Mouse (Mus musculus) lung, embryonic 15.5 days (tissue): ENCODE measurements around the gene AU041133. TPM values are rescaled to one million over a fixed set of nuclear protein-coding genes. Genes with fewer than 3 reads are reported as not detected.
"Not testable (repeated sequence)": the region's sequence is repeated elsewhere in the genome, so short reads cannot be mapped to it uniquely, and the experiment has no call there.

Experiments used
- ATAC-seq: fragments of 200-750 bp; cut with Nextera tagmentation; 2 replicates; pipeline ENCODE4 v1.8.0; 2017; ENCODE audit warnings: moderate number of reproducible peaks, borderline replicate concordance; ENCODE audit not compliant: low FRiP score, low TSS enrichment; ENCODE audit errors: extremely low read depth
- H3K27ac ChIP-seq: fragments of 300-500 bp; sonication (generic); 2 replicates; pipeline ENCODE4 v1.5.1; 2015; ENCODE audit warnings: moderate library complexity, mild to moderate bottlenecking, inconsistent platforms
- H3K27me3 ChIP-seq: fragments of 300-500 bp; sonication (generic); 2 replicates; pipeline ENCODE4 v1.6.1; 2015; ENCODE audit warnings: inconsistent platforms
- H3K36me3 ChIP-seq: fragments of 300-500 bp; sonication (generic); 2 replicates; pipeline ENCODE4 v1.6.1; 2015; ENCODE audit warnings: inconsistent platforms
- H3K4me1 ChIP-seq: fragments of 300-500 bp; sonication (generic); 2 replicates; pipeline ENCODE4 v1.6.1; 2015; ENCODE audit warnings: inconsistent platforms
- H3K4me2 ChIP-seq: fragments of 300-500 bp; sonication (generic); 2 replicates; pipeline ENCODE4 v1.6.1; 2015; ENCODE audit warnings: inconsistent platforms, mild to moderate bottlenecking, moderate library complexity
- H3K4me3 ChIP-seq: fragments of 300-500 bp; sonication (generic); 2 replicates; pipeline ENCODE4 v1.5.1; 2015; ENCODE audit warnings: mild to moderate bottlenecking, inconsistent platforms
- H3K9ac ChIP-seq: fragments of 300-500 bp; sonication (generic); 2 replicates; pipeline ENCODE4 v1.6.1; 2015; ENCODE audit warnings: inconsistent platforms
- H3K9me3 ChIP-seq: fragments of 300-500 bp; sonication (generic); 2 replicates; pipeline ENCODE4 v1.6.1; 2016; ENCODE audit warnings: inconsistent platforms
- WGBS: fragments of 180-500 bp; shearing (Covaris S2); methylation state at CpG from one replicate; pipeline ENCODE4 v1.1.7; 2015; 5-methylcytosine and 5-hydroxymethylcytosine counted together
- polyA plus RNA-seq: library from polyadenylated mRNA; unstranded; fragments of >200 nt; fragmentation: Nextera tagmentation; extraction: Ambion mirVana; gene quantifications from 2 replicates; pipeline ENCODE4 v1.2.1, GENCODE M21; 2015

AU041133 gene
- polyA plus RNA-seq: 6.8 and 7.2 TPM in 2 replicates

DNA sequence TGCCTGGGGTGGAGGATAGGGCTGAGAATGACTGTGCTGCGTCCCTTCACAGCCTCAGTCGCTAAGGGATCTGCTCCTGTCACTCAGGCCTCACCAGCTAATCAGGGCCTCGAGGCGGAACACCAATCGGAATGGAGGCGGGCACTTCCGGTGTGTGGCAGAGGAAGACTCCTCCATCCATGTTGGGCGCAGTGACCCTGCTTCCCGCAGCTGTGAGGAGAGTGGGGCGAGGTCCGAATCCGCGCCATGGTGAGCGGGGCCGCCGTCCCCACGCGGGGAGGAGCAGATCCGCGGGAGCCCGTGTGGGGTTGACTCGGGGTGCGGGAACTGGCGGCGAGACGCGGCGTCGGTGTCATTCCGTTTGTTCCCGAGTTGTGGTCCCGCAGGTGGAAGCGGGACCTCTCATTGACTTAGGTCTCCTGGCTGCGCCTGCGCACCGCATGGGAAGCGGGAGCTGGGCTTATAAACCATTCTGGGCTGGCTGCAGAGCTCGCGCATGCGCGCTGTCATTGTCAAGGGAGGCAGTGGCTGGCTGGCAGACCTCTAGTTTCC is at the start of gene AU041133:
AU041133 (plus strand) TSS at position 164 of the 552 bp plus-strand sequence.
- peak within 1 kb of the TSS; percentile 83 for H3K27ac ChIP-seq
- H3K27me3 ChIP-seq: no peaks in the 10 kb centered on the region
- peaks cover 18% of the 10 kb centered on the region for H3K9me3 ChIP-seq
- WGBS: 2% methylated on average over 41 of the region's 41 CpGs
- H3K4me1 ChIP-seq: no peaks in the 10 kb centered on the region
- H3K4me3 ChIP-seq: peak within 1 kb of the TSS; percentile 87
- peak within 1 kb of the TSS; percentile 69 for H3K9ac ChIP-seq
- peak; percentile 99 for ATAC-seq
- peak within 1 kb of the TSS; percentile 75 for H3K4me2 ChIP-seq
- no peaks in the 10 kb centered on the region for H3K36me3 ChIP-seq

GRCm38 (mm10) chr10:82082728-82083621 is 44.8 kb upstream of the AU041133 start, which contains the start of gene BC024063:
TSS of gene BC024063 (plus strand) at chr10:82083353.
- ATAC-seq: peak; percentile 94
- H3K36me3 ChIP-seq, H3K4me1 ChIP-seq, H3K27me3 ChIP-seq, H3K9me3 ChIP-seq: not testable (repeated sequence)
- Histone ChIP-seq H3K4me2 (peak within 1 kb of the TSS; percentile 51), H3K4me3 (peak within 1 kb of the TSS; percentile 55), H3K27ac (peak within 1 kb of the TSS; percentile 71), H3K9ac (peak within 1 kb of the TSS; percentile 49)
- 15% methylated on average over 42 of the region's 42 CpGs for WGBS

DNA sequence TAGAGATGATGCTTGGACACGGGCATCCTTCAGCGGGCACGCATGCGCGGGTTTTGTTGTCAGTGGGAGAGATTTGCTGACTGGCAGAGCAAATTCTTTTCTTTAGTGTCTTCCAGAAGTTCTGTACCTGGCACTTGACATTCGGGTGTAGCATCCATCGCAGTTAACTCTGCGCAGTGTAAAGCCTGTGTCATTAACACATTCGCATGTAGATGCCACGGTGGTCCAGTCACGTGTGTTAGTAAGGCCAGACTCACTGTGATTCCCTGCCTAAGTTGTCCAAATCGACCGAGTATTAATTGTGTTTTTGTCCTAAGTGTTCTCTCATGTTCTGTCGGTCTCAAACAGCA is 44.2 kb upstream of the AU041133 start:
- H3K4me3 ChIP-seq: peak overlapping the region; percentile 55
- ATAC-seq, H3K27me3 ChIP-seq, H3K36me3 ChIP-seq, H3K9me3 ChIP-seq, H3K4me1 ChIP-seq: not testable (repeated sequence)
- H3K27ac ChIP-seq: 0 out of 2 replicates have a peak overlapping the region, but pooled peaks have one; percentile 71
- WGBS: 20% methylated on average over 14 of the region's 14 CpGs
- peak overlapping the region; percentile 49 for H3K9ac ChIP-seq
- H3K4me2 ChIP-seq: peak overlapping the region; percentile 51

DNA sequence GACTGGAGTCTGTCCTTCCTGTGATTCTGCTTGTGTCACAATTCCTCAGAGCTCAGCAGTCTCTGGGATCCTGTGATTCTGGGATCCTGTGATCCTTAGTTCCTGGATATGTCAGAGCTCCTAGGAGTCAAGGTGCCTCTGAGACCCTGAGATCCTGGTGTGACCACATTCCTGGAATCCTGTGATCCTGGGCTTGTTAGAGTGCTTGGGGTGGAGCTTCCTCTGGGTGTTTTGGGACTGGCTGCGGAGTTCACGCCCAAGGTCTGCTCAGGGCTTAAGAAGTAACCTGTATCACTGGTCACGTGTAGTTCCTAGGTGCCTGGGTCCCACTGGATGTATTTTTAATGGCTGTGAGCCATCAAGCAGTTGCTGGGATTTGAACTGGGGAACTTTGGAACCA is 10.6 kb upstream of the AU041133 start:
- Histone ChIP-seq H3K27ac (no peak overlapping the region), H3K9ac (no peak overlapping the region), H3K9me3 (peaks cover 5% of the 10 kb centered on the region; the same call in 1 of the 2 replicates), H3K4me3 (no peak overlapping the region), H3K27me3 (no peaks in the 10 kb centered on the region), H3K4me2 (no peak overlapping the region), H3K36me3 (no peaks in the 10 kb centered on the region), H3K4me1 (no peaks in the 10 kb centered on the region)
- no peak for ATAC-seq
- 78% methylated on average over 3 of the region's 3 CpGs for WGBS

DNA sequence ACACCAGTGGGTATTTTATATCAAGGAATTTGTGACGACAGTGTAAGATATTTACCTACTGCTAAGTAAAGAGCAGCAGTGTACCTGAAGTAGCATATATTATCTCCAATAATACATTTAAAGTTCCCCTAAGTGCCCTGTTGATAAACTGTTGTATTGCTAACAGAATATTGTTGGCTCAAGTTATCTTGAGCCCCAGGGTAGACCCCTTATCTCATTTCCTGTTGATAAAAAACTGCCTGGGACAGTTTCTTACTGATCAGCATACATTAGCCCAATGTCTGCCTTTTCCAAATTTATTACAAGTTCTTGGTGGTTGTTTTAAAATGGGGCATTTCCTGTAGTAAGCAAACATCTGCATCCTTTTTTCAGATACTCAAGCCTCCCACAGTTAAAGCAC is 17.5 kb downstream of the AU041133 start:
- no peak overlapping the region for H3K9ac ChIP-seq
- no peak overlapping the region for H3K4me2 ChIP-seq
- H3K27ac ChIP-seq: no peak overlapping the region
- H3K36me3 ChIP-seq: peaks cover 44% of the 10 kb centered on the region
- no peak overlapping the region for H3K4me3 ChIP-seq
- no peaks in the 10 kb centered on the region for H3K27me3 ChIP-seq
- no peak for ATAC-seq
- WGBS: 94% methylated on average over 1 of the region's 1 CpGs
- peaks cover 10% of the 10 kb centered on the region for H3K9me3 ChIP-seq
- H3K4me1 ChIP-seq: no peaks in the 10 kb centered on the region

GRCm38 (mm10) chr10:82147571-82147970 is 19.8 kb downstream of the AU041133 start:
- H3K9me3 ChIP-seq: peaks cover 31% of the 10 kb centered on the region
- H3K9ac ChIP-seq: no peak overlapping the region
- no peaks in the 10 kb centered on the region for H3K27me3 ChIP-seq
- no peak overlapping the region for H3K4me3 ChIP-seq
- no peaks in the 10 kb centered on the region for H3K4me1 ChIP-seq
- WGBS: 81% methylated on average over 4 of the region's 4 CpGs
- H3K4me2 ChIP-seq: no peak overlapping the region
- H3K36me3 ChIP-seq: peaks cover 59% of the 10 kb centered on the region
- no peak for ATAC-seq
- H3K27ac ChIP-seq: no peak overlapping the region

GRCm38 (mm10) chr10:82167777-82168176 is 40.0 kb downstream of the AU041133 start:
- Histone ChIP-seq H3K36me3 (no peaks in the 10 kb centered on the region), H3K4me2 (no peak overlapping the region), H3K4me1 (no peaks in the 10 kb centered on the region), H3K9me3 (no peaks in the 10 kb centered on the region), H3K4me3 (no peak overlapping the region), H3K27ac (no peak overlapping the region), H3K9ac (no peak overlapping the region), H3K27me3 (no peaks in the 10 kb centered on the region)
- no peak for ATAC-seq
- 71% methylated on average over 3 of the region's 3 CpGs for WGBS

- 75% methylated on average over 2 of the region's 2 CpGs for WGBS
- Histone ChIP-seq H3K27me3 (no peaks in the 10 kb centered on the region), H3K4me2 (no peak overlapping the region), H3K4me1 (no peaks in the 10 kb centered on the region), H3K9ac (no peak overlapping the region), H3K27ac (no peak overlapping the region), H3K4me3 (no peak overlapping the region), H3K36me3 (no peaks in the 10 kb centered on the region), H3K9me3 (no peaks in the 10 kb centered on the region)
- no peak for ATAC-seq
Observed at GRCm38 (mm10) chr10:82169776-82170175, 42.0 kb downstream of the AU041133 start.

DNA sequence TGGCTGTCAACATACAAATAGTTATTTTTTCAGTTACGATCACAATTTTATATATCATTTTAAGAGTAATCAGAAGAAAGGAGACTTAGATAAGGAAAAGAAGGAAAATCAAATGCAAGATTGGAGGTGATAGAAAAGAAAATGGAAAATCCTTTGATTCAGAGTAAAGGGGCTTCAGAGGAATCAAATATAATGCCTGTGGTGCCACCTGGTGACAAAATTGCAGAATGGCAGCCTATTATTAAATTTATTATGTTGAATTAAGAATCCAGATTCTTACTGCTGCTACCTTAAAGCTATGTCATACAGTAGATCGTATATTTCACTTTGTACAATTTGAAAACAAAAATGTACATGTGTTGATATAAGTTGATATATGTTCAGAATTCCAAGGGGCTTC is 43.0 kb downstream of the AU041133 start:
- Histone ChIP-seq H3K27me3 (no peaks in the 10 kb centered on the region), H3K36me3 (no peaks in the 10 kb centered on the region), H3K9ac (no peak overlapping the region), H3K4me2 (no peak overlapping the region), H3K4me1 (no peaks in the 10 kb centered on the region), H3K4me3 (no peak overlapping the region), H3K27ac (no peak overlapping the region), H3K9me3 (no peaks in the 10 kb centered on the region)
- ATAC-seq: no peak
- WGBS: 45% methylated on average over 2 of the region's 2 CpGs

GRCm38 (mm10) chr10:82178257-82179064 is 50.6 kb downstream of the AU041133 start:
- peak overlapping the region; percentile 76 for H3K4me3 ChIP-seq
- H3K4me2 ChIP-seq: peak overlapping the region; percentile 88
- ATAC-seq: peak; percentile 99
- peak overlapping the region; percentile 68 for H3K9ac ChIP-seq
- no peaks in the 10 kb centered on the region for H3K9me3 ChIP-seq
- no peaks in the 10 kb centered on the region for H3K27me3 ChIP-seq
- H3K27ac ChIP-seq: peak overlapping the region; percentile 98
- 4% methylated on average over 47 of the region's 47 CpGs for WGBS
- no peaks in the 10 kb centered on the region for H3K4me1 ChIP-seq
- H3K36me3 ChIP-seq: no peaks in the 10 kb centered on the region
